Mouse (Mus musculus) large intestine, adult 2 months (tissue): Measurements from ENCODE around the gene Nploc4. TPM values are rescaled to one million over a fixed set of nuclear protein-coding genes. Genes with fewer than 3 reads are reported as not detected.

Source experiments
- DNase-seq: peaks from one replicate; pipeline ENCODE4 v3.0.0-alpha.2; 2012; ENCODE audit warnings: low read depth, low spot score
- WGBS: fragments of 180-500 bp; shearing (Covaris S2); methylation state at CpG from one replicate; pipeline ENCODE4 v1.1.7; 2018; 5-methylcytosine and 5-hydroxymethylcytosine counted together
- polyA plus RNA-seq: library from polyadenylated mRNA; depleted of rRNA; stranded (reverse); fragments of >200 nt; gene quantifications from 2 replicates; pipeline ENCODE4 v1.2.3, GENCODE M21; 2012

Nploc4 gene
- polyA plus RNA-seq, 1 experiment: 42.4 TPM

- WGBS: 94% methylated on average over 9 of the region's 9 CpGs
- no peak for DNase-seq
These were observed 55.0 kb downstream of the Nploc4 start for GRCm38 (mm10) chr11:120382509-120382908.

- no peak for DNase-seq
- WGBS: 90% methylated on average over 4 of the region's 4 CpGs
These were observed 56.4 kb downstream of the Nploc4 start for GRCm38 (mm10) chr11:120381157-120381556.

DNA sequence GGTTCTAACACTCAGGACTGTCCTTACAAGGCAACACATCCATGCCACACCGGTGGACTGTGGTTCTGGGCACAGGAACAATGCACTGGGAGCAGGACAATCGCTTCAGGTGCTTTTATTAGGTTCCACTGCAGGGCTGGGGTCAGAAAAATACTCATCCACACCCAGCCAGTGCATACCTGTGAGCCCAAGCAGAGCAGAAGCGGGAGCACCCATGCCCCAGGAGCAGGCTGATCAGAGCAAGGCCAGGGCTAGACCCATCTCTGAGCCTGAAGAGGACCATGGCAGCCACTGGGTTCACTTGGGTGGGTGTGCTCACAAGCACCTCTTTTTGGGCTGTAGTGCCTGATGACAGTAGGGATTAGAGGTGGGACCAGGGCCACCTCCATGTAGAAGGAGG is 57.2 kb downstream of the Nploc4 start:
- DNase-seq: no peak
- 95% methylated on average over 3 of the region's 3 CpGs for WGBS

DNA sequence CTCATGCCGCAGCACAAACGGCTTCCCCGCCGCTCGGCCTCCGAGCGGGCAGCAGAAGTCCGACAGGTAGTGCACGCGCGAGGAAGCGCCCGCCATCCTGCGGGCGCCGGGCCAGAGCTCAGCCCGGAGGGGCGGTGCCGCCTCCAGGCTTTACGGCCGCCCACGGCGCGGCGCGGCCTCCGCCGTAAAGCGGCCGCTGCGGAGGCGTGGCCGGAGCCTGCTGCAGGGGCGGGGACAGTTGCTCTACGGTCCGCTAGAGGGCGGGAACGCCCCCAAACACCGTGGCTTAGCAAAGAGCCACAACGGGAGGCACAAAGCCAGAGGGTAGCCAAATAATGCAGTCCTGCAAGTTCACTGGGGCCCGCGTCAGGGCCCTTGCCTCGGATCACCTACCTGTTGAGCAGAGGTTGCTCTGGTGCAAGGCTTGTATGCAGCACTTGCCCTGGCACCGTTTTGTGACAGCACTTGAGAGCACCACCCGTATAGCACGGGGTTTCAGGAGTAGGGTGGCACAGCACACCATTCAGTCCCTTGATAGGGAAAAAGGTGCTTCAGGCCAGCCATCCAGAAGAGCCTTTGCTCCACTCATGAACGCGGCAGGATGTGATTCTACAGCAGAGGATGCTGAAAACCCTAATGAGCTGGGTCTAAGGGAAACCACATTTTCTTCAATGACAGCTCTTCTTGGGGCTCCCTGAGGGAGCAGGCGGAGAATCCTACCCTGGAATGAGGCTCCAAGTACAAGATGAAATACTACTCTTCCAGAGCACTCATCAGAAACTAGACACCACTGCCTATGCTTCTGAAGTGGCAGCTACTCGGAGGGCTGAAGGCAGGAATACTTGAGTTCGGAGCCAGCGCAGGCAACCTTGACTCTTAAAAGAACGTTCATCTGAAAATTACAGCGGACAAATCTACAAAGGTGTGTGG is 58.6 kb downstream of the Nploc4 start, which contains the start of gene Faap100:
Gene Faap100, minus strand, starts transcription at position 154 of the 930 bp plus-strand sequence.
- DNase-seq: peak; percentile 61
- WGBS: 8% methylated on average over 54 of the region's 54 CpGs

- 2% methylated on average over 40 of the region's 40 CpGs for WGBS
- no peak for DNase-seq
These were observed 59.4 kb downstream of the Nploc4 start for GRCm38 (mm10) chr11:120378031-120378610.

DNA sequence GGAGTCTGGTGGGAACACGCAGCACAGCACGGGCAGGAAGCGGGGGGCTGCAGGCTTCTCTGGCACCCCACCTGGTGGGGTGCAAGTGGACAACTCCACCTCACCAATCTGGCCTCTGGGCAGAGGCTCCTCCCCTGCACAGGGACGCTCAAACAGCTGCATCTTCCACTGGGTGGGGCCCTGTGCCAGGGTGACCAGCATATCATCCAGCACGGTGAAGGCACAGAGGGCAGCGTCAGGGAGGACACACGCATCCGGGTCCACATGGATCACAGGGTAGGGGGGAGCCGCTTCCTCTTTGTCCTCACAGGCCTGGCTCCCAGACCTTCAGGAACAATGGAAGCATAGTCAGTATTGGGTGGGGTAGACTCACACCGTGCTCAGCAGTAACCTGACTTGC is 60.2 kb downstream of the Nploc4 start:
- no peak for DNase-seq
- 53% methylated on average over 10 of the region's 10 CpGs for WGBS

DNA sequence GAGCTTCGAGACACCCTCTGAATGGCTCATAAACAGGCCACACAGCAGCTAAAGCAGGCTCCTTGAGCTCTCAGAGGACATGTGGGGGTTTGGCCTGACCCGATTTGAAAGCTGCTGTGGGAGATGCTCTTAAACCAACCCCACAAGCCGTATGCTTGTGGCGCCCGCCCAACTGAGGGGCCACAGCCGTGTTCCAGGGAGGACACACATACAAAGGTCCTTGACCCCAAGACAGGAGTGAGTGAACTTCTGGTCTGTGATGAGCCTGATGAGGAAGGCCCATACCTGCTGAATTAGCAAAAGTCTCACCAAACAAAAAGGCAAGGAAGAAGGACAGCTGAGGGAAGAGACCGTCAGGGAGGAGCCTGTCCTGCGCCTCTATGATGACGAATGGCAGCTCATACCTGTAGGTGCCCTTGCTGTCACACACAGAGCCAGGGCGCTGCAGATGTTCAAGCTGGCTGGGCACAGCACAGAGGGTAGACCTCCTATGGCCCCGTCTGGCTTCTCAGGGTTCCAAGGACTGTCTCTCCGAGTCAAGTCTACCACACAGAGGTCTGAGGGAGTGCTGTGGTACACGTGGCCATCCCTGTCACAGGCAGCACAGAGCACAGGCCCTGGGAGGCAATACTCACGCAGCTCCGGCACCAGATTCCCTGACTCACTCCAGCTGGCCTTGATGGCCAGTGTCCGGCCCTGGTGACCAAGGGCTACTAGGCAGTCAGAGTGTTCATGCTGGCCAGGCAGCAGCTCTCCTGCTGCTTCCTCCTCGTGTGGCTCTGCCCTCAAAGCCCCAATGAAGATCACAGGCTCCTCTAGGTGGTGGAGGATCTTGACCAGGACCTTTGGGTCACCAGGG is 61.0 kb downstream of the Nploc4 start:
- DNase-seq: no peak
- 91% methylated on average over 17 of the region's 17 CpGs for WGBS

DNA sequence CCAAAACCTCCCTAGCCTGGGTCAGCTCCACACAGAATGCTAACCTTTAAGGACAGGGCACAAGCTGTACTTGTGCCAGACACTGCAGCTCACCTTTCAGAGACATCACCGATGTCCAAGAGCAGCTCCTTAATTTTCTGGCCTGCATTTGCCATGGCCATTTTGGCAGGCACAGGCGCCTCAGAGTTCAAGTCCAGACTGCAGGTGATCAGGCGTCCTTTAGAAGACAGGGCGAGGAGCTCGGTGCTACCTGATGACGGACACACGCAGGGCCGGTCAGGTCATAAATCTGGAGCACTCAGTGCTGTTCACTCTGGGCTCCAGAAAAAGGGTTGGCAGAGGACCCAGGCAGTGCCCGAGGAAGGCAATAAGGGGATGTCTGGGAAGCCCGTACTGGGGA is 62.2 kb downstream of the Nploc4 start:
- WGBS: 93% methylated on average over 10 of the region's 10 CpGs
- DNase-seq: no peak

DNA sequence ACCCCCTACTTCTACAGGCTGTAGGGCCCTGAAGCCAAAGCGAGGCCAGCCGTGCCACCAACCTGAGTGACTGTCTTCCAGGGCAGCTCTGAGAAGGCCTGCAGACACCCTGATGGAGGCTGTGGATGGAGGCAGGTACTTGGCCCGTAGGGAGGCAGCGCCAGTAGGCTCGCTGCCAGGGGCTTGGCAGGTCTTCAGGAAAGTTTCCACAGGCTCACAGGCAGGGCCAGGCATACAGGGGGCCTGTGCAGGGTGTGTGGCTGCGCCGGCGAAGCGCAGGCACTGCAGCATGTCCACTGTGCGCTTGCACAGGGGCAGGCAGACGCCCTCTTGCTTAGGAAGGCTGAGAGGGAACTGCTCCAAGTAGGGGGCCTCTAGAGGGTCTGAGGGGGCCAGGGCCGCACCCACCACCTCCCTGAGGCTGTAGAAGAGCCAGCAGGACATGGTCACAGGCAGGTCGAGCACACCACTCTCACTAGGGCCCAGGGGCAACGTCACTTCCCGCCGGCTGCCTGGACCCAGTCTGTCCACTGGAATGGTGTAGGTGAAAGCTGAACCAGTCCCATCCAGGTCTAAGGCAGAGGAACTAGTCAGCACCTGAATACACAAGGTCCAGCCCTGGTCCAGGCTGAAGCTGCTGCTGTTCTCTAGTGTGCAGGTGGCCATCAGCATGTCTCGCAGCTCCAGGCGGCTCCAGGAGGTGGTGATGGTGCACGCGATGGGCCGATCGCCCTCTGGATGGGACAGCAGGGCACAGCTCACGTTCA is 63.5 kb downstream of the Nploc4 start:
- DNase-seq: no peak
- WGBS: 83% methylated on average over 23 of the region's 23 CpGs

GRCm38 (mm10) chr11:120373025-120373424 is 64.5 kb downstream of the Nploc4 start:
- no peak for DNase-seq
- WGBS: 79% methylated on average over 13 of the region's 13 CpGs

GRCm38 (mm10) chr11:120369656-120370055 is 67.9 kb downstream of the Nploc4 start:
- DNase-seq: no peak
- WGBS: 26% methylated on average over 8 of the region's 8 CpGs

GRCm38 (mm10) chr11:120366443-120367027 is 71.0 kb downstream of the Nploc4 start:
- 34% methylated on average over 7 of the region's 7 CpGs for WGBS
- no peak for DNase-seq

- no peak for DNase-seq
- 83% methylated on average over 6 of the region's 6 CpGs for WGBS
These were observed 74.6 kb downstream of the Nploc4 start for GRCm38 (mm10) chr11:120362891-120363290.

DNA sequence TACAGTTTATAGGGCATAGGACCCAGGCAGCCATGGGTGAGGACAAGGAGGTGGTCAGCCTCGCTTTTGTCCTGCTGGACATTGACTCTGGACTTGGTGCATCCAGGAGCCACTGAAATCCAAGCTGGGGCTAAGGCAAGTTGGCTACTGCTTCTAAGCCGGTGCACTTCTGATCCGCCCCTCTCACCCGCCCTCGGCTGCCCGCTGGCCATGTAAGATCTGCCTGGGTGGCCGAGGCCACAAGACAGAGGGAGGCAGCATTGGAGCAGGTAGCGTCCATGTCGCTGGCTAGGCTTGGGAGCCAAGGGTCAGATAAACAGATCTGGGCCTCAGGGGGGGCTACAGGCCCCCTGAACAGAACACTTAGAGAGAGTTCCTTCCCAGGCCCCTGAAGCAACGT is 76.2 kb downstream of the Nploc4 start, which contains the start of gene Fscn2:
Gene Fscn2, plus strand, starts transcription at position 240 of the 400 bp plus-strand sequence.
- no peak for DNase-seq
- 88% methylated on average over 10 of the region's 10 CpGs for WGBS

- WGBS: 90% methylated on average over 5 of the region's 5 CpGs
- DNase-seq: no peak
These were observed 76.8 kb downstream of the Nploc4 start for GRCm38 (mm10) chr11:120360755-120361154.

GRCm38 (mm10) chr11:120360062-120360461 is 77.4 kb downstream of the Nploc4 start:
- DNase-seq: no peak
- WGBS: 16% methylated on average over 8 of the region's 8 CpGs

DNA sequence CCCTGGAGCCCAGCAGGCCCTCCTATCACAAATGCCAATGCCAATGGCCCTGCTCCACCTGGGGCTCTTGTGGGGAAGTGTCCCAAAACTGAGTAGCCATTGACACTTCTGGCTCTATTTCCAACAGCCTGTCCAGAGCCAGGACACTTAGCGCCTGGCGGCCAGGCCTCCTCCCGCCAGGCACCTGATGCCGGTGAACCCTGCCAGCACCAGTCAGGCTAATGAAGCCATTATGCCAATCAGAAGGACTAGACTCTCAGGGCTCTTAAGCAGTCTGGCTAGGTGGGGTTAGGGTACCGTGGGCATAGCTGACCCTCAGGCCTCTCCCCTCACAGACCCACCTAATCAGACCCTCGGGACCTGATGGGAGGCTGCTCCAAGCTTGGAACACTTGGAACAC is 78.1 kb downstream of the Nploc4 start:
- no peak for DNase-seq
- WGBS: 86% methylated on average over 6 of the region's 6 CpGs

GRCm38 (mm10) chr11:120357791-120358401 is 79.6 kb downstream of the Nploc4 start:
- no peak for DNase-seq
- 42% methylated on average over 10 of the region's 10 CpGs for WGBS
